Mouse (Mus musculus) cerebellum, adult 2 months (tissue): ENCODE data around the gene Tmem120b. TPM values are rescaled to one million over a fixed set of nuclear protein-coding genes. Genes with fewer than 3 reads are reported as not detected.

ENCODE experiments used
- DNase-seq, 2 experiments: peaks; one replicate each; pipeline ENCODE4 v3.0.0; 2021
- H3K27ac ChIP-seq: fragments of 200-500 bp; 2 replicates; pipeline ENCODE4 v1.5.1; 2012; ENCODE audit warnings: low read length, control low read depth, inconsistent platforms; ENCODE audit not compliant: insufficient read depth
- H3K27me3 ChIP-seq: fragments of 200-500 bp; 2 replicates; pipeline ENCODE4 v1.6.1; 2012; ENCODE audit warnings: inconsistent platforms, mild to moderate bottlenecking, low read length, moderate library complexity; ENCODE audit not compliant: control insufficient read depth, insufficient read depth
- H3K4me1 ChIP-seq: fragments of 200-500 bp; 2 replicates; pipeline ENCODE4 v1.6.1; 2011; ENCODE audit warnings: low read length; ENCODE audit not compliant: control insufficient read depth, insufficient read depth
- H3K4me3 ChIP-seq: fragments of 200-500 bp; replicated peaks from 2 replicates; pipeline ENCODE3; 2011; ENCODE audit warnings: mild to moderate bottlenecking, low read depth, low read length, control low read depth; ENCODE audit not compliant: insufficient read depth
- CTCF ChIP-seq: fragments of 200-500 bp; IDR thresholded peaks from 2 replicates; pipeline ENCODE4 v1.5.1; 2011; ENCODE audit warnings: low read depth, mild to moderate bottlenecking, control low read depth, low read length, moderate library complexity, borderline replicate concordance; ENCODE audit not compliant: insufficient read depth
- POLR2A ChIP-seq: fragments of 200-500 bp; IDR thresholded peaks from 2 replicates; pipeline ENCODE4 v1.6.1; 2011; ENCODE audit warnings: low read length, control low read depth, borderline replicate concordance; ENCODE audit not compliant: insufficient read depth
- WGBS: fragments of 180-500 bp; shearing (Covaris S2); methylation state at CpG from one replicate; pipeline ENCODE4 v1.1.7; 2018; 5-methylcytosine and 5-hydroxymethylcytosine counted together
- polyA plus RNA-seq: library from polyadenylated mRNA; depleted of rRNA; stranded (reverse); fragments of >200 nt; gene quantifications from 2 replicates; pipeline ENCODE4 v1.2.3, GENCODE M21; 2012

Gene Tmem120b
- polyA plus RNA-seq, 1 experiment, result 21.8 TPM

GRCm38 (mm10) chr5:123128426-123129169, 60.4 kb downstream of the Tmem120b start:
- TF ChIP-seq CTCF (no peak), POLR2A (no peak)
- DNase-seq, result no peak
- Histone ChIP-seq H3K27me3 (no peaks in the 10 kb centered on the region), H3K4me1 (peaks cover under 1% of the 10 kb centered on the region; the same call in 1 of the 2 replicates), H3K27ac (no peak overlapping the region), H3K4me3 (no peak overlapping the region)
- WGBS, result 58% methylated on average over 10 of the region's 10 CpGs

GRCm38 (mm10) chr5:123129170-123129757, 61.0 kb downstream of the Tmem120b start:
- peaks cover 2% of the 10 kb centered on the region; the same call in 1 of the 2 replicates for H3K4me1 ChIP-seq
- TF ChIP-seq CTCF (no peak), POLR2A (no peak)
- H3K27me3 ChIP-seq, result no peaks in the 10 kb centered on the region
- H3K27ac ChIP-seq, result no peak overlapping the region
- DNase-seq, result no peak
- H3K4me3 ChIP-seq, result no peak overlapping the region
- WGBS, result 85% methylated on average over 10 of the region's 10 CpGs

DNA sequence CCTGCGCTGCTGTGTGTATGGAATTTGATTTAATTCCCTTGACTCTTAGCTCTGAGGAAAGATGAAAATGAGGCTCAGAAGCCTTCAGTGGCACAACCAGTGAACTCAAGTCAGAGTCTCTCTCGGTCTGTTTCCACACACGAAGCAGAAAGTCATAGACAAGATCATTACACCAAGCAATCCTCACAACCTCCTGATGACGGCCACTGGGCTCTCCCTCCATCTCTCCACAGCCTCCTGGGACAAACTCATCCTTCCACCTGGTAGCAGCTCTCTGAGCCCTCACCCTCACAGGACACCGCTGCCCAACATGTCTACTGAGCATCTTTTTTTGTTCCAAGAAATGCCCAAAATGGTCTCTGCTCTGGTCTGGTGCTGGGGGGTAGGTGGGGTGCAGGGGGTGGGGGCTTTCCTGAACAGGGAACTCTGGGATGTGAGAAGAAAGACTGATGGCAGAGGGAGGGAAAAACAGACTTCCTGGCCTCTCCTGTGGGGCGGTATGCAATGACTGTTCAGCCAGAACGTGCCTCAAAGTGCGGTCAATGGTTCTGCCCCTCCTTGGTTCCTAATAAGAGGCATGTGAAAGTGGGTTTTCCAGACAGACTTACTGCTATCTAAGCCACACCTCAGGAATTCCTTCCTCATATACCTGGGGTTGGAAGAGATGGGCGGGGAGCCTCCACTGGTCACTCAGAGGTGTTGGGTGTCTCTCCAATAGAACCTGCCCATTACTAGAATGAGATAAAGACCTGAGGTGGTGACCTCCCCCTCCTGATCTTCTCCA, 62.0 kb downstream of the Tmem120b start:
- WGBS, result 95% methylated on average over 9 of the region's 9 CpGs
- DNase-seq, result no peak
- no peak for TF ChIP-seq POLR2A
- TF ChIP-seq CTCF, result no peak
- H3K27ac ChIP-seq, result no peak overlapping the region
- peaks cover 8% of the 10 kb centered on the region; the same call in 1 of the 2 replicates for H3K4me1 ChIP-seq
- no peaks in the 10 kb centered on the region for H3K27me3 ChIP-seq
- no peak overlapping the region for H3K4me3 ChIP-seq

DNA sequence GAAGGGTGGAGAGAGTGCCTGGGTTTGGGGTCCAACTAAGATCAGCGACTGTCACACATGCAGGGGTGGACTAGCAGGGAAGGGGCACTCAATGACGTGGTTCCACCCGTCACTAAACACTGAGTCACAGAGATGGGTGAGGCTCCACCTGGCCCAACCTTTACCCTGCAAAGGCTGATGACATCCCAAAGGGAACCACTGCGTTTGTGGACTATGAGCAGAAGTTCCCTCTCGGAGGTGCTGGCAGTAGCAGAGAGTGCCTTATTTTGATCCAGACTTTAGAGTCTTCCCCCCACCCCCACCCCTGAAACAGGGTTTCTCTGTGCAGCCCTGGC, 62.6 kb downstream of the Tmem120b start:
- no peak overlapping the region for H3K27ac ChIP-seq
- no peak for DNase-seq
- H3K27me3 ChIP-seq, result no peaks in the 10 kb centered on the region
- H3K4me3 ChIP-seq, result no peak overlapping the region
- peaks cover 13% of the 10 kb centered on the region for H3K4me1 ChIP-seq
- WGBS, result 88% methylated on average over 5 of the region's 5 CpGs
- TF ChIP-seq CTCF, result no peak
- no peak for TF ChIP-seq POLR2A

- peak; percentile 90 for TF ChIP-seq CTCF
- TF ChIP-seq POLR2A, result peak; percentile 39; the same call in 1 of the 2 replicates
- Histone ChIP-seq H3K4me3 (peak within 1 kb of the TSS; percentile 71), H3K27ac (peak within 1 kb of the TSS; percentile 9; the same call in 1 of the 2 replicates), H3K27me3 (no peaks in the 10 kb centered on the region), H3K4me1 (peaks cover 29% of the 10 kb centered on the region)
- peak; percentile 81 to 88 for DNase-seq
- under 1% methylated on average over 44 of the region's 44 CpGs for WGBS
Measured at GRCm38 (mm10) chr5:123132308-123133071, 64.3 kb downstream of the Tmem120b start, which contains the start of gene Rhof. Gene Rhof (minus strand): TSS chr5:123132692.

DNA sequence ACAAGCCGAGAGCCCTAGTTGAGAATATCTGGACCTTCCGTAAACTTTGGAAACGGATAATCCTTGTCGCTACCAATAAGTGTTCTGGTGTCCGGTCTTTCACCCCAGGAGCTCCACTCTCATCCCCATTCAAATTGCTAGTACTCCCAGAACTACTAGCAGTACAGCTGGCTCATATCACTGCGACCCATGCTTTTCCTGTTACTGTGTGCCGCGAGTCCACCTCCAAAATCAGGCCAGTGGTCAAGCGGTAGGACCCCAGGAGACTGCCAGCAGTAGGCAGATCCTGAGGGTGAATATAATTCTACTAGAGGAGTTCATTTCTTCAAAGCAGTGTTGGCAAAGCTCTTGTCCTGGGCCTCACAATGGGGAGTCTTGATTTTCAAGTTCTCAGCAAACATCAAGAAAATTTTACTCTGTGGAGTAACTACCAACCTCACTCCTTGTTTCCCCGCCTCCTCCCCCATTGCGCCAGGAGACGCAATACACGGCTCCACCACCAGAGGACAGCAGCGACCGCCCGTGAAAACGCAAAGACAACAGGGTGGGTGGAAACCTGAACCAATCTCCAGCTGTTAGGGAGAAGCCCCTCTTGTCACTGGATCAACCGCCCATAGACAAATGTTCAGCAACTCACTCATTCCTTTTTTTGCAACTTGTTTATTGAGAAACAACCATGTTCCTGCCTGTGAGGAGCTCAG, 65.0 kb downstream of the Tmem120b start:
- Histone ChIP-seq H3K4me1 (peaks cover 30% of the 10 kb centered on the region), H3K27ac (no peak overlapping the region), H3K4me3 (peak overlapping the region; percentile 71), H3K27me3 (no peaks in the 10 kb centered on the region)
- 9% methylated on average over 18 of the region's 18 CpGs for WGBS
- peak; percentile 83 to 93 for DNase-seq
- TF ChIP-seq CTCF (peak; percentile 95), POLR2A (0 out of 2 replicates have a peak, but pooled peaks have one; percentile 9)

DNA sequence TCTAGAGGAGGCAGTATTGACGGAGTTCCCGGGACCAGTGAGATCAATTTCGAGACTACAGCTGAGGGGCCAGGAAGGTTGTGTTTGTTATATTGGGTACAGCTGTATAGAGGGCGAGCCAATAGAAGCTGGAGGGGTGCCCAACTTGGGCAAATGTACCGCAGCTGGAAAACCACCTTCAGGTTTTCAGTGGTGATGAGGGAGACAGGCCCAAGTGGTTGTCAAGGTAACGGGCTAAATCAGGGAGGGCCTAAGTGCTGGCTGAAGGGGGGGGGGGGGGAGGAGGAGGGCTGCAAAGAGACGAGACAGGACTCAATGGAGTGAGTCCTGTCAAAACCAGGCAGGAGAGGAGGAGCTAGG, 65.5 kb downstream of the Tmem120b start:
- Histone ChIP-seq H3K4me3 (no peak overlapping the region), H3K27me3 (no peaks in the 10 kb centered on the region), H3K27ac (no peak overlapping the region), H3K4me1 (peaks cover 30% of the 10 kb centered on the region)
- DNase-seq, result no peak
- 25% methylated on average over 7 of the region's 7 CpGs for WGBS
- TF ChIP-seq CTCF (no peak), POLR2A (no peak)
